Mouse (Mus musculus) adipocyte (in vitro differentiated cells): Measurements from ENCODE around the gene Dcpp1.

Experiments
- DNase-seq: peaks from one replicate; pipeline ENCODE4 v3.0.0-alpha.2; 2016; ENCODE audit warnings: low spot score

The Dcpp1 gene

DNA sequence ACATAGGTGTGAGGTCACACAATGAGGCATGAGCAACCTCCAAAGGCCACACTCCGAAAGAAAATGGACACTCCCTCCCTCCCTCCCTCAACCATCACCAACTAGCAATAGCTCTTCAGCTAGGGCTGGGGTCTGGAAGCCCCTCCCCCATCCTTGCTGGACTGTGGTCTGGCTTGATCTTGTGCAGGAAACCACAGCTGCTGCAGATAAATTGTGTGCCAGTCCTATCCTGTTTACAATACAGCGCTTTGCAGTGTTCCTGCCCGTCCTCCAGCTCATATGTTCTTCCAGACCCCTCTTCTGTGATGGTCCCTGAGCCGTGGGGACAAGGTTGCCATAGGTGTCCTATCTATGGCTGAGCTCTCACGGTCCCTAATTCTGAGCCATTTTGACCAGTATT, 50.5 kb downstream of the Dcpp1 start:
- peak; percentile 1 for DNase-seq
